Mouse (Mus musculus): ENCODE measurements around the gene Tmem132d. TPM values are rescaled to one million over a fixed set of nuclear protein-coding genes. Genes with fewer than 3 reads are reported as not detected.
"Not testable (repeated sequence)": the region's sequence is repeated elsewhere in the genome, so short reads cannot be mapped to it uniquely, and the experiment has no call there.

The Tmem132d gene
- polyA plus RNA-seq, 1 experiment from 2014 or later = 2.1 TPM

GRCm38 (mm10) chr5:127806850-127807249 lies 626.0 kb downstream of the Tmem132d start:
- Histone ChIP-seq H3K27ac (no peak overlapping the region), H3K4me2 (replicated peaks) (no peak overlapping the region), H3K9me3 (no peaks in the 10 kb centered on the region), H3K4me3 (no peak overlapping the region), H3K9ac (no peak overlapping the region), H3K36me3 (no peaks in the 10 kb centered on the region), H3K4me1 (no peaks in the 10 kb centered on the region), H3K27me3 (replicated peaks) (no peaks in the 10 kb centered on the region)
- WGBS = 91% methylated on average over 12 of the region's 12 CpGs
- no peak for ATAC-seq (ENCODE audit: low FRiP score, low read depth)

- no peak overlapping the region for H3K27ac ChIP-seq
- H3K4me2 ChIP-seq (replicated peaks) = no peak overlapping the region
- no peak overlapping the region for H3K4me3 ChIP-seq
- H3K36me3 ChIP-seq = no peaks in the 10 kb centered on the region
- no peak for ATAC-seq (ENCODE audit: low FRiP score, low read depth)
- no peaks in the 10 kb centered on the region for H3K27me3 ChIP-seq (replicated peaks)
- 52% methylated on average over 4 of the region's 4 CpGs for WGBS
- H3K4me1 ChIP-seq = no peaks in the 10 kb centered on the region
- H3K9me3 ChIP-seq = no peaks in the 10 kb centered on the region
- H3K9ac ChIP-seq = no peak overlapping the region
Measured at GRCm38 (mm10) chr5:127800907-127801306, 632.0 kb downstream of the Tmem132d start.

GRCm38 (mm10) chr5:127781221-127781620 lies 651.7 kb downstream of the Tmem132d start:
- no peaks in the 10 kb centered on the region for H3K4me1 ChIP-seq
- ATAC-seq (ENCODE audit: low FRiP score, low read depth) = no peak
- WGBS = 65% methylated on average over 5 of the region's 5 CpGs
- H3K9ac ChIP-seq = no peak overlapping the region
- no peak overlapping the region for H3K27ac ChIP-seq
- no peak overlapping the region for H3K4me2 ChIP-seq (replicated peaks)
- no peak overlapping the region for H3K4me3 ChIP-seq
- no peaks in the 10 kb centered on the region for H3K36me3 ChIP-seq
- H3K9me3 ChIP-seq = peaks cover 9% of the 10 kb centered on the region; the same call in 1 of the 2 replicates
- no peaks in the 10 kb centered on the region for H3K27me3 ChIP-seq (replicated peaks)

- Histone ChIP-seq H3K27ac (no peak overlapping the region), H3K9me3 (peaks cover 9% of the 10 kb centered on the region; the same call in 1 of the 2 replicates), H3K36me3 (no peaks in the 10 kb centered on the region), H3K4me1 (no peaks in the 10 kb centered on the region), H3K4me2 (replicated peaks) (no peak overlapping the region), H3K4me3 (no peak overlapping the region), H3K27me3 (replicated peaks) (no peaks in the 10 kb centered on the region), H3K9ac (no peak overlapping the region)
- WGBS = 81% methylated on average over 7 of the region's 7 CpGs
- ATAC-seq (ENCODE audit: low FRiP score, low read depth) = no peak
Measured at GRCm38 (mm10) chr5:127775749-127776148, 657.1 kb downstream of the Tmem132d start.

- WGBS = 83% methylated on average over 4 of the region's 4 CpGs
- ATAC-seq (ENCODE audit: low FRiP score, low read depth) = no peak
- Histone ChIP-seq H3K9me3 (no peaks in the 10 kb centered on the region), H3K4me1 (peaks cover 5% of the 10 kb centered on the region; the same call in 1 of the 2 replicates), H3K4me3 (no peak overlapping the region), H3K9ac (no peak overlapping the region), H3K27ac (no peak overlapping the region), H3K4me2 (replicated peaks) (no peak overlapping the region), H3K36me3 (no peaks in the 10 kb centered on the region), H3K27me3 (replicated peaks) (no peaks in the 10 kb centered on the region)
Measured at GRCm38 (mm10) chr5:127758576-127758975, 674.3 kb downstream of the Tmem132d start.

- Histone ChIP-seq H3K4me2 (replicated peaks) (no peak overlapping the region), H3K27ac (no peak overlapping the region), H3K9ac (no peak overlapping the region), H3K4me3 (no peak overlapping the region), H3K27me3 (replicated peaks) (no peaks in the 10 kb centered on the region), H3K36me3 (no peaks in the 10 kb centered on the region), H3K9me3 (no peaks in the 10 kb centered on the region), H3K4me1 (peaks cover 5% of the 10 kb centered on the region; the same call in 1 of the 2 replicates)
- WGBS = 92% methylated on average over 4 of the region's 4 CpGs
- ATAC-seq (ENCODE audit: low FRiP score, low read depth) = no peak
Measured at GRCm38 (mm10) chr5:127756671-127757423, 676.0 kb downstream of the Tmem132d start.

GRCm38 (mm10) chr5:127756011-127756410 lies 676.9 kb downstream of the Tmem132d start:
- ATAC-seq (ENCODE audit: low FRiP score, low read depth) = no peak
- H3K4me3 ChIP-seq = no peak overlapping the region
- peaks cover 11% of the 10 kb centered on the region for H3K4me1 ChIP-seq
- H3K4me2 ChIP-seq (replicated peaks) = no peak overlapping the region
- H3K36me3 ChIP-seq = no peaks in the 10 kb centered on the region
- H3K27ac ChIP-seq = no peak overlapping the region
- no peak overlapping the region for H3K9ac ChIP-seq
- WGBS = 90% methylated on average over 3 of the region's 3 CpGs
- no peaks in the 10 kb centered on the region for H3K9me3 ChIP-seq
- no peaks in the 10 kb centered on the region for H3K27me3 ChIP-seq (replicated peaks)

GRCm38 (mm10) chr5:127755594-127755993 lies 677.3 kb downstream of the Tmem132d start:
- no peak overlapping the region for H3K4me2 ChIP-seq (replicated peaks)
- H3K4me3 ChIP-seq = no peak overlapping the region
- 63% methylated on average over 4 of the region's 4 CpGs for WGBS
- H3K27ac ChIP-seq = no peak overlapping the region
- no peak for ATAC-seq (ENCODE audit: low FRiP score, low read depth)
- H3K27me3 ChIP-seq (replicated peaks) = no peaks in the 10 kb centered on the region
- peaks cover 13% of the 10 kb centered on the region for H3K4me1 ChIP-seq
- no peaks in the 10 kb centered on the region for H3K9me3 ChIP-seq
- H3K36me3 ChIP-seq = no peaks in the 10 kb centered on the region
- no peak overlapping the region for H3K9ac ChIP-seq

GRCm38 (mm10) chr5:127751262-127751975 lies 681.5 kb downstream of the Tmem132d start:
- Histone ChIP-seq H3K27ac (no peak overlapping the region), H3K9ac (no peak overlapping the region), H3K36me3 (no peaks in the 10 kb centered on the region), H3K4me2 (replicated peaks) (peak overlapping the region; percentile 24; the same call in 1 of the 2 replicates), H3K4me3 (no peak overlapping the region), H3K9me3 (no peaks in the 10 kb centered on the region), H3K27me3 (replicated peaks) (no peaks in the 10 kb centered on the region), H3K4me1 (peaks cover 13% of the 10 kb centered on the region)
- 30% methylated on average over 20 of the region's 20 CpGs for WGBS
- peak; percentile 25; the same call in 1 of the 2 replicates for ATAC-seq (ENCODE audit: low FRiP score, low read depth)

GRCm38 (mm10) chr5:127749540-127749939 lies 683.3 kb downstream of the Tmem132d start:
- not testable (repeated sequence) for H3K4me2 ChIP-seq (replicated peaks); H3K4me3 ChIP-seq; H3K27ac ChIP-seq; H3K36me3 ChIP-seq; H3K9ac ChIP-seq; ATAC-seq (ENCODE audit: low FRiP score, low read depth); H3K4me1 ChIP-seq; H3K9me3 ChIP-seq; H3K27me3 ChIP-seq (replicated peaks)
- WGBS = 91% methylated on average over 3 of the region's 3 CpGs

GRCm38 (mm10) chr5:127741331-127741730 lies 691.5 kb downstream of the Tmem132d start:
- Histone ChIP-seq H3K27ac (no peak overlapping the region), H3K4me1 (no peaks in the 10 kb centered on the region), H3K27me3 (replicated peaks) (no peaks in the 10 kb centered on the region), H3K4me2 (replicated peaks) (no peak overlapping the region), H3K9me3 (no peaks in the 10 kb centered on the region), H3K36me3 (no peaks in the 10 kb centered on the region), H3K9ac (no peak overlapping the region), H3K4me3 (no peak overlapping the region)
- 87% methylated on average over 16 of the region's 16 CpGs for WGBS
- no peak for ATAC-seq (ENCODE audit: low FRiP score, low read depth)
